Mouse (Mus musculus): ENCODE results near the gene Bglap2. TPM values are rescaled to one million over a fixed set of nuclear protein-coding genes. Genes with fewer than 3 reads are reported as not detected.
"Not testable (repeated sequence)": the region's sequence is repeated elsewhere in the genome, so short reads cannot be mapped to it uniquely, and the experiment has no call there.

Gene Bglap2
- total RNA-seq, 2 experiments from 2014 or later, result not detected

DNA sequence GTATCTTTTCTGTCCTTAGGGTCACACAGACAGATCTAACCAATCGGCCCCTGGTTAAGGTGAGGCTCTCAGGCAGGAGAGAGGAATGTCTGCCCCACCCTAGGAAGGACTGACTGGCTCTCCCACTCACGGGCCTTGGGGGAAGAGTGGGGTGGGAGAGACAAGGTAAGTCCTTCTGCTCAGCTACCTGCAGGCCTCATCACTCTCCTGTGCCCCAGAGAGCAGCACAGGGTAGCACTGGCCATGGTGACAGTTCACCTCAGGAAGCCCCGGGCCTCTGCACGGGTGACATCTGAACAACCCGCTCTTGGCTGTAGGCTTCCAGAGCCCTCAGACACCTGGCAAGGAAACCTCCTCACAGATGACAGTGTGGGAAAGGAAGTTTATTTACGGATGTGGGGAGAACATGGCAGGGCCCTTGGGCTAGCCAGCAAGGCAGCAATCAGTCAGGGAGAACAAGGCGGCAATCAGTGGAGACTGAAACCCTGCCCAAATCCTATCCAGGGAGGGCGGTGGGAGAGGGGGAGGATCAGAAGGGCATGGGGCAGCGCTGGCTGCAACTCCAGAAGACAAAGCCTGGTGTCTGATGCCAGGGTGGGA, 15.4 kb upstream of the Bglap2 start:
- no peak for DNase-seq (ENCODE audit: low spot score in 2 of 2)

DNA sequence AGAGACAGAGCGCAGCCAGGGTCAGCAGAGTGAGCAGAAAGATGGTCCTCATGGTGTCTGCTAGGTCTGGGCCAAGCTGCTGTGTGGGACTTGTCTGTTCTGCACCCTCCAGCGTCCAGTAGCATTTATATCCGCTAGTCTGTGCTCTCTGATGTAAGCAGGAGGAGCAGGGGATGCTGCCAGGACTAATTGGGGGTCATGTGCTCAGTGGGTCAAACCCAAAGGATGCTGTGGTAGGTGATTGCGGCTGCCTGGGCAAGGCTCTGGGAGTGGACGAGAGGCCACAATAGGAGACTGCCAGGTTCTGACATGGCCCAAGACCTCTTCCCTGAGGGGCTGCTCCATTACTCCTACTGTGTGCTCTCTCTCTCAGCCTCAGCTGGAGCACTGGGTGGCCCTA, 5.9 kb upstream of the Bglap2 start, which contains the start of gene Bglap:
Gene Bglap, minus strand, starts transcription at position 101 of the 400 bp plus-strand sequence.
- no peak for DNase-seq (ENCODE audit: low spot score in 2 of 2)

DNA sequence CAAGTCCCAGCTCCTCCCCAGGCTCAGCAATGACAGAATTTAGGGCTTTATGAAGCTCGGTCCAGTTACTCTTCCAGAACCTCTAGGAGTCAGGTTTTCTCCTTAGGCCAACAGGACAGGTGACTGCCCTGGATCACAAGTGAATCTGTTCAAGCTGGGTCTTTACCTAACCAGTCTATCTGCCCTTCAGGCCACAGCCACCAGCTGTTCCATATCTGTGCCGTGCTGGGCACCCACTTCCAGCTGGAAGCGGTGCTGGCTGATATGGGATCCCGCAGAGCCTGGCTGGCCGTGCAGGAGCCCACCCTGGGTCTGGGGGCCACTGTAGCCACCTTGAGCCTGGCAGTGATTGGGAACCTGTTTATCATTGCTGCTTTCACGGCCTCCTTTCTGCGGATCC, 3.9 kb upstream of the Bglap2 start:
- DNase-seq (ENCODE audit: low spot score in 2 of 2), result not testable (repeated sequence)

GRCm38 (mm10) chr3:88381389-88382315, 3.2 kb upstream of the Bglap2 start:
- not testable (repeated sequence) for DNase-seq (ENCODE audit: low spot score in 2 of 2)

DNA sequence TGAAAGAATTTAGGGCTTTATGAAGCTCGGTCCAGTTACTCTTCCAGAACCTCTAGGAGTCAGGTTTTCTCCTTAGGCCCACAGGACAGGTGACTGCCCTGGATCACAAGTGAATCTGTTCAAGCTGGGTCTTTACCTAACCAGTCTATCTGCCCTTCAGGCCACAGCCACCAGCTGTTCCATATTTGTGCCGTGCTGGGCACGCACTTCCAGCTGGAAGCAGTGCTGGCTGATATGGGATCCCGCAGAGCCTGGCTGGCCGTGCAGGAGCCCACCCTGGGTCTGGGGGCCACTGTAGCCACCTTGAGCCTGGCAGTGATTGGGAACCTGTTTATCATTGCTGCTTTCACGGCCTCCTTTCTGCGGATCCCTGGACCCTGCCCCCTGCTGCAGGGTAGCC, 1.9 kb downstream of the Bglap2 start:
- DNase-seq (ENCODE audit: low spot score in 2 of 2), result not testable (repeated sequence)

GRCm38 (mm10) chr3:88375750-88376626, 2.5 kb downstream of the Bglap2 start:
- DNase-seq (ENCODE audit: low spot score in 2 of 2), result not testable (repeated sequence)

GRCm38 (mm10) chr3:88372643-88373042, 5.9 kb downstream of the Bglap2 start, which contains the start of gene Bglap3:
Gene Bglap3, minus strand, starts transcription at chr3:88372743.
- DNase-seq (ENCODE audit: low spot score in 2 of 2), result not testable (repeated sequence)

GRCm38 (mm10) chr3:88368511-88368910, 10.0 kb downstream of the Bglap2 start:
- DNase-seq (ENCODE audit: low spot score in 2 of 2), result not testable (repeated sequence)

GRCm38 (mm10) chr3:88367517-88367916, 11.0 kb downstream of the Bglap2 start:
- DNase-seq (ENCODE audit: low spot score in 2 of 2), result not testable (repeated sequence)

DNA sequence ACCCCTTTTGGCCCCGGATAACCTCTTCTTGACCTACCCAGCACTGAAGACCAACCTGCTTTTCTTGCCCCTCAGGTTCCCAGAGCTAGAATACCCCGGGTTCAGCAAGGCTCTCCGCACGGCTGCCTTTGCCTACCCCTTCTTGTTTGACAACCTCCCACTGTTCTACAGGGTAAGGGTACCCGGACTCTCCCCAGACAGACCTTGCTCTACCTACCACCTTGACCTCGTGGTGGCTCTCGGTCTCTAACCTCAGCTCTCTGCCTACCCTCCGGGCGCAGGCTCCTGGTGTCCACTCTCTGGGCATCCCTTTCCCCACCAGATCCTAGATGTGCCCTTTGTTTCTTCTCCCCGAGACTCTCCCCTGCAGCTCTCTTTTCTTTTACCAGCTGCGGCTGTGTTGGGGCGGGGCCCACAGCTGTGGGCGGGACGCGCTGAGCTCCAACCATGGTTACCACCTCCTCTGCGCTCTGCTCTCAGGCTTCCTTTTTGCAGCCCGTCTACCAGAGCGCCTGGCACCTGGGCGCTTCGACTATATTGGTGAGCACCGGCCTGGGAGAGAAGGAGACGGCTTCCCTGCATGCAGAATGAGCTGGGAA, 11.6 kb downstream of the Bglap2 start:
- not testable (repeated sequence) for DNase-seq (ENCODE audit: low spot score in 2 of 2)

- no peak for DNase-seq (ENCODE audit: low spot score in 2 of 2)
Measured at GRCm38 (mm10) chr3:88365705-88366361, 12.7 kb downstream of the Bglap2 start.

GRCm38 (mm10) chr3:88364337-88364736, 14.2 kb downstream of the Bglap2 start, which contains the start of gene Paqr6:
Gene Paqr6, plus strand, starts transcription at chr3:88364584.
- DNase-seq (ENCODE audit: low spot score in 2 of 2), result peak in 1 of 2 experiments; percentile 45

- no peak for DNase-seq (ENCODE audit: low spot score in 2 of 2)
Measured at GRCm38 (mm10) chr3:88363700-88364099, 14.8 kb downstream of the Bglap2 start.

DNA sequence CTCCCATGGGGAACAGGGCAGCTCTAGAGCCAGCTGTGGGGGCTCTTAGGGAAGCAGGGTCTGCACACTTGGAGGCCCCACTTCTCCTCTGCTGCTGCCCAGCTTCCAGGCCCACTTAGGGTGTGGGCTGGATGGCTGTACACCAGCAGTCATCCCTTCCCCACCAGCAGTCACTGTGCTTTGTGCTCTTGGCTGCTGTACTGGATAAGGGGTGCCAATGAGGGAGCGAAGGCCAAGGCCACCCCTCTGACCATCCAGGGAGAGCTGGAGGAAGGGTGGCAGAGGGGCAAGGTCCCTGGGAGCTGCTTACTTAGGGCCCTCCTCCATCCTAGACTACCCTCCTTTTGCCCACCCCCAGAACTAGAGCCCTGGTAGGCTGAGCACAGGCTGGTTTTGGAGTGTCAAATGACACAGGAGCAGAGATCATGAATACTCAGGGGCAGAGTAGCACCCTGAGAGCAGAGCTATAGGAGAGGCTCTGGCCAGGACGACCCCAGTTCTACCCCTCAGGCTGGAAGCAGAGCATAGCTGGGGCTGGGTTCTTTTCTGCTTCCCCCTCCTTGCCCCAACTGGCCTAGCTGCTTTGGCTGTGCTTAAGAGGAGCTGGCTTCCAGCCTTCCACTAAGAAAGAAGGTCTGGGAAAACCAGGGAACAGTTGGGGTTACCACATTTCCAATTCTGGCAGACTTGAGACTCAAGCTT, 16.7 kb downstream of the Bglap2 start:
- DNase-seq (ENCODE audit: low spot score in 2 of 2), result no peak

DNA sequence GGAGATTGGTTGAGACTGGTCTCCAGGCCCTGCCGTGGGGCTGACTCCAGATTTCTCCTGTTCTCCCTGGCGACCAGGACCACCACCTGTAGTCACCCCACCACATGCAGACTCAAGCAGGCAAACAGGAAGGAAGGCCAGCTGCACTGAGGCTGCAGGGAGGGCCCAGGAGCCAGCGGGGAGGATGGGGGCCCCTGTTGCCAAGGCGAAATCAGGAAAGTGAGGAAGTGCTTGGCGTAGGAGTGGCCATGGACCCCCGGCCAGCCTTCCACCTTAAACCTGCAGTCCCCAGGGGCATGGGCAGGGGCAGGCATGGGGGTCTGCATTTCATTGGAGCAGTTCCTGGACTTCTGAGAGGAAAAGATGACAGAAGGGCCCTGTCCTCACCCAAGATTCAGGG, 17.4 kb downstream of the Bglap2 start:
- no peak for DNase-seq (ENCODE audit: low spot score in 2 of 2)

DNA sequence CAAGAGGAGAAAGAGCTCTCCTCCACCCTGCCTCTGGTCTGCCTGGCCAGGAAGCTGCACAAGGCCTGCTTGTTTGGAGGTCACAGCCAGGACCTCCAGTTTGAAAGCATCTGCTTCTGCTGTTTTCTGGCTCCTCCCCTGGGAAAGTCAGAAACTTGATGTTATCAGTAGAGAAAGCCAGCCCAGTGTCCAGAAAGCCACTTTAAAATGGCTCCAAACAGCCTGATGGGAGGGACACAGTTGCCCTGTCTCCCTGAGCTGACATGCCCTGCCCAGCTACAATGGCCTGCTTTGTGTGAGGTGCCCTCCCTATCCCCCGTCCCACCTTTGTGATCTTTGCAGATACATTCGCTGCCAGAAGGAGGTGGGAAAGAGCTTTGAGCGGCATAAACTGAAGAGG, 18.5 kb downstream of the Bglap2 start:
- no peak for DNase-seq (ENCODE audit: low spot score in 2 of 2)

DNA sequence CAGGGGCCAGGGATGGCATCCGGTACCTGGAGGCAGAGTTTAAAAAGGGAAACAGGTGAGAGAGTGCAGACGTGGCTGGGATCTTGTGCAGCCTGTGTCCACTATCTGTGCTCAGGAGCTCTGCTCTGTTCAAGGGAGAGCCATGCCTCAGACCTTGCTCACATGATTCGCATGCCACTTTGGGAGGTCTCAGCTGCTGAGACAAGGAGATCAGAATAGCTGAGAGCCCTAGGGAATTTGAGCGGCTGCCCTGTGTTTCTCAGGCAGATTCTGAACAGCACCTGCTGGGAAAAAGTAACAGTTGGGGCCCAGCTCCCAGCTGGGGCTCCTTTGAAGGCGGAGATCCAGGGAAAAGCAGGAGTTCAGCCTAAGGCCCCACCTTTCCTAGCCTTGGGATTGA, 18.9 kb downstream of the Bglap2 start:
- DNase-seq (ENCODE audit: low spot score in 2 of 2), result no peak

DNA sequence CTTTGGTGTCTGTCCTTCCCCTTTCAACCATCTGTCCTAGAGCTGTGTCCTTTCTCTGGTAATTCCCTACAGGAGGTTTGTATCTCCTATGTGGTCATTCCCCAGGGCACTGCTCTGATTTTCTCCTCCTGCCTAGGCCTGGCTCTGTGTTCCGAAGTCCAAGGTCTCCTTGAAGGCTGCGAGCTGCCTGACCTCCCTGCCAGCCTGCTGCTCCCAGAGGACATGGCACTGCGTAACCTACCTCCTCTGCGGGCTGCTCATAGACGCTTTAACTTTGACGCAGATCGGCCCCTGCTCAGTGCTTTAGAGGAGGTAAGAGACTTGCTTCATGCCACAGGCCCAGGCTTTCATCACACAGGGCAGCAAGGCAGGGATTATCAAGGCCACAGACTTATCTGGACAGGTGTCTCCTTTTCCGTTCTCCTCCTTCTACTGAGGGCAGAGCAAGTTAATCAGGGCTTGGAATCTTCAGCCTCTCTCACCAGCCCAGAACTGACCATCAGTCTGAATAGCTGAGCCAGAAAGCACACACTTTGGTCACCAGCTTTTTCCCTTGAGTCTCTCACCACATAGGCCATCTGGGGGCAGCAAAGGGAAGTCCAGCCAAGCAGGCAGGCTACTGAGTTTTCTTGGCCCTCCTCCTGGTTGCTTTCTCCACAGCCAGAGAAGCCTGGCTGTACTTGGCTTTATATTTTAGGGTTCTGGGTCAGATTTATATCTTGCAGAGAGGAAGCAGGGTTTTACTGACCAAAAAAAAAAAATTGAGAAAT, 23.9 kb downstream of the Bglap2 start:
- no peak for DNase-seq (ENCODE audit: low spot score in 2 of 2)

- no peak for DNase-seq (ENCODE audit: low spot score in 2 of 2)
Measured at GRCm38 (mm10) chr3:88352907-88353306, 25.6 kb downstream of the Bglap2 start.
